Mouse (Mus musculus) lung, postnatal 0 days (tissue): ENCODE data around the gene Gna14.

Experiments
- CTCF ChIP-seq: IDR thresholded peaks from 2 replicates; pipeline ENCODE4 v1.5.1; 2016; ENCODE audit warnings: antibody characterized with exemption, mild to moderate bottlenecking
- EP300 ChIP-seq: IDR thresholded peaks from 2 replicates; pipeline ENCODE4 v1.6.1; 2016; ENCODE audit warnings: antibody characterized with exemption, mild to moderate bottlenecking, control low read depth

DNA sequence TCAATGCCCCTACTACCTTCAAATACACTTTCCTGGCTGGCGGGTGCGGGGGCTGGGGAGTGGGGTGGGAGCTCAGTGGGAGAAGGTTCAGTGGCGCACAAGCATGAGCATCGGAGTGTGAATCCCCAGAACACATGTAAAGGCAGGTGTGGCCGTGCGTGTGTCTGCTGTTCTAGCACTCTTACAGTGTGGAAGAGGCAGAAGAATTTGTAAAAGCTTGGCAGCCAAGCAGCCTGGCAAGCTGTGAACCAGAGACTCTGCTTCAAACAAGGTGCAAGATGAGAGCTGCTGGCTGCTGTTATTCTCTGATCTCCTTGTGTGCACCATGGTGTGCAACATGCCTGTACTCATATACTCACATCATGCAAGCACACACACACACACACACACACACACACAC lies 11.1 kb downstream of the Gna14 start:
- TF ChIP-seq CTCF (no peak), EP300 (no peak)
